In genomic region chr2:17859234-17859633, GRCm38 (mm10) we compare ENCODE assay signal across 19 mouse cellular contexts.
"Had no signal": no experiment of that assay in that cellular context is flagged by ENCODE, and none has a peak within 500 bp of the region (broad histone marks: within the 10 kb centered on the region; RNA-seq: fewer than 3 reads in every experiment).

No protein-coding gene starts in this region.

- H3K4me1 ChIP-seq: liver, embryonic 13.5 days; liver, embryonic 15.5 days; megakaryocyte, embryonic 14.5 days; neural tube, embryonic 12.5 days; stomach, embryonic 15.5 days had no signal

- H3K4me3 ChIP-seq: liver, embryonic 13.5 days; liver, embryonic 15.5 days; lung, embryonic 15.5 days; megakaryocyte, embryonic 14.5 days; midbrain, embryonic 13.5 days; midbrain, embryonic 15.5 days; myocyte; neural tube, embryonic 12.5 days; stomach, embryonic 15.5 days had no signal

- H3K9ac ChIP-seq: liver, embryonic 13.5 days; liver, embryonic 15.5 days; liver, postnatal 0 days; lung, embryonic 15.5 days; midbrain, embryonic 13.5 days; midbrain, embryonic 15.5 days; neural tube, embryonic 12.5 days; stomach, embryonic 15.5 days had no signal

- H3K36me3 ChIP-seq: liver, embryonic 13.5 days; liver, embryonic 15.5 days; lung, embryonic 15.5 days; midbrain, embryonic 13.5 days; midbrain, embryonic 15.5 days; neural tube, embryonic 12.5 days; stomach, embryonic 15.5 days had no signal

- H3K9me3 ChIP-seq: liver, embryonic 13.5 days; liver, embryonic 15.5 days; lung, embryonic 15.5 days; megakaryocyte, embryonic 14.5 days; midbrain, embryonic 13.5 days; midbrain, embryonic 15.5 days; neural tube, embryonic 12.5 days; stomach, embryonic 15.5 days had no signal

- H3K27ac ChIP-seq: liver, embryonic 13.5 days; liver, embryonic 15.5 days; macrophage; midbrain, embryonic 13.5 days; midbrain, embryonic 15.5 days; neural tube, embryonic 12.5 days; stomach, postnatal 0 days had no signal

- DNase-seq: liver, embryonic 13.5 days; liver, postnatal 0 days; lung, adult 2 months; lung, postnatal 14 days; lung, postnatal 36 days; right cerebral cortex, postnatal 14 days; thymus, adult 2 months; thymus, postnatal 36 days had no signal

- H3K27me3 ChIP-seq: liver, embryonic 13.5 days; liver, embryonic 15.5 days; lung, embryonic 15.5 days; midbrain, embryonic 15.5 days; neural tube, embryonic 12.5 days; stomach, embryonic 15.5 days had no signal

- ATAC-seq: liver, postnatal 0 days; midbrain, embryonic 13.5 days; midbrain, embryonic 15.5 days had no signal

- H3K4me2 ChIP-seq: liver, embryonic 13.5 days; liver, embryonic 15.5 days; midbrain, embryonic 11.5 days; midbrain, embryonic 13.5 days; midbrain, embryonic 15.5 days; neural tube, embryonic 12.5 days; stomach, embryonic 15.5 days had no signal
